Mouse (Mus musculus) MEL (cell line): Measurements from ENCODE around the gene Slc35d1. TPM values are rescaled to one million over a fixed set of nuclear protein-coding genes. Genes with fewer than 3 reads are reported as not detected.

Experiments
- DNase-seq: peaks from one replicate; pipeline ENCODE4 v3.0.0; 2011; ENCODE audit warnings: low read depth, low spot score
- H3K27ac ChIP-seq: 2 replicates; pipeline ENCODE4 v1.5.1; 2012; ENCODE audit warnings: low read depth, mild to moderate bottlenecking, control low read depth, low read length, moderate library complexity; ENCODE audit not compliant: control insufficient read depth
- H3K27me3 ChIP-seq, 2 experiments: fragments of 150-350 bp in 1 of 2; sonication (generic) in 1 of 2; 2 replicates each; pipeline ENCODE4 v1.6.1; 2012; ENCODE audit warnings: low read length in 2 of 2, mild to moderate bottlenecking in 2 of 2, improper control_type of control experiment in 1 of 2, moderate library complexity in 1 of 2; ENCODE audit not compliant: insufficient read depth in 2 of 2, control insufficient read depth in 1 of 2
- H3K36me3 ChIP-seq, 2 experiments: 2 replicates each; pipeline ENCODE4 v1.6.1; 2012 to 2014; ENCODE audit warnings: low read length in 2 of 2, improper control_type of control experiment in 1 of 2, inconsistent platforms in 1 of 2, mild to moderate bottlenecking in 1 of 2; ENCODE audit not compliant: insufficient read depth in 2 of 2, control insufficient read depth in 1 of 2
- H3K4me1 ChIP-seq, 2 experiments: fragments of 150-350 bp in 1 of 2; sonication (generic) in 1 of 2; 2 replicates each; pipeline ENCODE4 v1.6.1; 2012; ENCODE audit warnings: low read length in 2 of 2, improper control_type of control experiment in 1 of 2, mild to moderate bottlenecking in 1 of 2; ENCODE audit not compliant: insufficient read depth in 2 of 2, control insufficient read depth in 1 of 2
- H3K4me3 ChIP-seq, 2 experiments: fragments of 150-350 bp in 1 of 2; sonication (generic) in 1 of 2; 2 replicates each; pipeline ENCODE4 v1.5.1; 2012; ENCODE audit warnings: low read depth in 2 of 2, low read length in 2 of 2, mild to moderate bottlenecking in 2 of 2, moderate library complexity in 2 of 2, control low read depth in 1 of 2, improper control_type of control experiment in 1 of 2; ENCODE audit not compliant: control insufficient read depth in 1 of 2, insufficient read depth in 1 of 2
- H3K79me2 ChIP-seq: 2 replicates; pipeline ENCODE4 v1.6.1; 2012; ENCODE audit warnings: mild to moderate bottlenecking, low read length, moderate library complexity; ENCODE audit not compliant: control insufficient read depth, poor library complexity, insufficient read depth
- H3K9ac ChIP-seq: 2 replicates; pipeline ENCODE4 v1.6.1; 2012; ENCODE audit warnings: low read depth, mild to moderate bottlenecking, control low read depth, low read length, moderate library complexity; ENCODE audit not compliant: control insufficient read depth, poor library complexity, severe bottlenecking
- H3K9me3 ChIP-seq: fragments of 150-350 bp; sonication (generic); replicated peaks from 2 replicates; pipeline ENCODE4 v1.6.1; 2012; ENCODE audit warnings: mild to moderate bottlenecking, low read length, improper control_type of control experiment, moderate library complexity; ENCODE audit not compliant: insufficient read depth
- CHD2 ChIP-seq: IDR thresholded peaks from 2 replicates; pipeline ENCODE4 v1.6.1; 2011; ENCODE audit warnings: low read length, improper control_type of control experiment
- CTCF ChIP-seq, 3 experiments: IDR thresholded peaks in 2 of 3; conservative IDR thresholded peaks in 1 of 3; 2 replicates each; pipeline ENCODE4 v1.5.1; 2011 to 2012; ENCODE audit warnings: low read length in 3 of 3, low read depth in 2 of 3, mild to moderate bottlenecking in 2 of 3, improper control_type of control experiment in 1 of 3, inconsistent platforms in 1 of 3, mixed read lengths in 1 of 3, moderate library complexity in 1 of 3; ENCODE audit not compliant: control insufficient read depth in 1 of 3, insufficient read depth in 1 of 3, poor library complexity in 1 of 3, severe bottlenecking in 1 of 3
- ELF1 ChIP-seq: IDR thresholded peaks from 2 replicates; pipeline ENCODE4 v1.6.1; 2014; ENCODE audit warnings: low read depth, mild to moderate bottlenecking, inconsistent platforms, low read length, improper control_type of control experiment, moderate library complexity
- ETS1 ChIP-seq: IDR thresholded peaks from 2 replicates; pipeline ENCODE4 v1.6.1; 2012; ENCODE audit warnings: low read depth, mild to moderate bottlenecking, inconsistent platforms, low read length, improper control_type of control experiment, moderate library complexity
- GATA1 ChIP-seq: IDR thresholded peaks from 2 replicates; pipeline ENCODE4 v1.6.1; 2011; ENCODE audit warnings: low read depth, low read length, improper control_type of control experiment
- HCFC1 ChIP-seq: IDR thresholded peaks from 2 replicates; pipeline ENCODE4 v1.6.1; 2012; ENCODE audit warnings: low read depth, mild to moderate bottlenecking, inconsistent platforms, low read length, improper control_type of control experiment, moderate library complexity
- JUND ChIP-seq: IDR thresholded peaks from 2 replicates; pipeline ENCODE4 v1.6.1; 2011; ENCODE audit warnings: low read depth, mild to moderate bottlenecking, improper control_type of control experiment, low read length
- MAX ChIP-seq: IDR thresholded peaks from 2 replicates; pipeline ENCODE4 v1.6.1; 2011; ENCODE audit warnings: low read length, improper control_type of control experiment
- MXI1 ChIP-seq: IDR thresholded peaks from 2 replicates; pipeline ENCODE4 v1.6.1; 2011; ENCODE audit warnings: mild to moderate bottlenecking, low read depth, low read length, improper control_type of control experiment
- NELFE ChIP-seq: IDR thresholded peaks from 2 replicates; pipeline ENCODE4 v1.6.1; 2011; ENCODE audit warnings: low read depth, low read length, improper control_type of control experiment
- POLR2AphosphoS5 ChIP-seq: IDR thresholded peaks from 2 replicates; pipeline ENCODE4 v1.6.1; 2012; ENCODE audit warnings: low read depth, borderline replicate concordance, mild to moderate bottlenecking, inconsistent platforms, low read length, moderate library complexity, mixed read lengths
- SMC3 ChIP-seq: IDR thresholded peaks from 2 replicates; pipeline ENCODE4 v1.6.1; 2011; ENCODE audit warnings: low read depth, low read length, improper control_type of control experiment
- ZC3H11A ChIP-seq: IDR thresholded peaks from 2 replicates; pipeline ENCODE4 v1.6.1; 2012; ENCODE audit warnings: low read depth, mild to moderate bottlenecking, inconsistent platforms, low read length, improper control_type of control experiment
- ZMIZ1 ChIP-seq: IDR thresholded peaks from 2 replicates; pipeline ENCODE4 v1.6.1; 2012; ENCODE audit warnings: low read depth, mild to moderate bottlenecking, inconsistent platforms, low read length, improper control_type of control experiment, moderate library complexity
- ZNF384 ChIP-seq: IDR thresholded peaks from 2 replicates; pipeline ENCODE4 v1.6.1; 2012; ENCODE audit warnings: low read depth, mild to moderate bottlenecking, inconsistent platforms, low read length, improper control_type of control experiment
- polyA plus RNA-seq, 2 experiments: library from polyadenylated mRNA; stranded (reverse) in 1 of 2; unstranded in 1 of 2; fragments of >175 nt in 1 of 2; fragments of >200 nt in 1 of 2; gene quantifications; 2 replicates each; pipeline versions ENCODE4 v1.2.1 to v1.2.4; 2012; ENCODE audit warnings: low replicate concordance in 2 of 2, low read depth in 1 of 2; ENCODE audit not compliant: insufficient read length in 2 of 2, insufficient read depth in 1 of 2, missing spikeins in 1 of 2
- total RNA-seq: library from RNA; depleted of rRNA; stranded (reverse); fragments of 300-350 nt; gene quantifications from 2 replicates; pipeline ENCODE4 v1.2.3, GENCODE M21; 2012

Slc35d1 gene
- total and polyA plus RNA-seq, 3 experiments = 5.0 to 33.7 (median 10.0) TPM

GRCm38 (mm10) chr4:103249436-103250085 is 34.6 kb upstream of the Slc35d1 start (continued):
- no peak for TF ChIP-seq ZC3H11A
- TF ChIP-seq ZNF384 = no peak
- TF ChIP-seq ETS1 = peak; percentile 54; the same call in 1 of the 2 replicates
- TF ChIP-seq MXI1 = no peak
- TF ChIP-seq POLR2AphosphoS5 = no peak
- no peak for TF ChIP-seq SMC3
- no peak for TF ChIP-seq CTCF (IDR thresholded peaks at IDR 0.05 in 2 of 3, conservative IDR thresholded peaks at IDR 0.05 in 1 of 3; ENCODE audit: control insufficient read depth in 1 of 3, insufficient read depth in 1 of 3, low read depth in 2 of 3, low read length in 3 of 3, poor library complexity in 1 of 3, severe bottlenecking in 1 of 3)
- TF ChIP-seq JUND = no peak
- TF ChIP-seq MAX = no peak

DNA sequence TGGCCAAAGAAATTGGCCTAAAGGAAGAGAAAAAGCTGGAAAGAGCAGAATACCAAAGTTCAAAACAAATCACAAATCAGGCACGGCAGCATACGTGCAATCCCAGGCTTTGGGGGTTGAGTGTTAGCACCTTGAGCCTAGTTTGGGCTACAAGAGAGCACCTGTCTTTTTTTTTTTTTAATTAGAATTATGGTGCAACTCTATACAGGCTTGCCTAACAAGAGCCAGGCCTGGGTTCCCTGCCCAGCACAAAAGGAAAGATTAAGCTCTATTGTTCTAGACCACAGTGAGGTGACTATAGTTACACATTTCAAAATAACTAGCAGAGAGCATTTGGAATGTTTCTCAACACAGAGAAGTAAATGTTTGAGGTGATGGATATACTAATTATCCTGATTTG is 32.8 kb upstream of the Slc35d1 start:
- TF ChIP-seq ZMIZ1 = no peak
- H3K27me3 ChIP-seq = no peaks in the 10 kb centered on the region
- H3K9me3 ChIP-seq = no peaks in the 10 kb centered on the region
- H3K4me3 ChIP-seq = no peak overlapping the region
- no peak for DNase-seq
- H3K9ac ChIP-seq = no peak overlapping the region
- peaks cover 0 to 7% of the 10 kb centered on the region in 2 experiments; a peak in 2 of 4 replicates for H3K36me3 ChIP-seq
- no peak overlapping the region for H3K27ac ChIP-seq
- peaks cover 1 to 7% of the 10 kb centered on the region in 2 experiments; a peak in 2 of 4 replicates for H3K4me1 ChIP-seq
- H3K79me2 ChIP-seq = no peaks in the 10 kb centered on the region

DNA sequence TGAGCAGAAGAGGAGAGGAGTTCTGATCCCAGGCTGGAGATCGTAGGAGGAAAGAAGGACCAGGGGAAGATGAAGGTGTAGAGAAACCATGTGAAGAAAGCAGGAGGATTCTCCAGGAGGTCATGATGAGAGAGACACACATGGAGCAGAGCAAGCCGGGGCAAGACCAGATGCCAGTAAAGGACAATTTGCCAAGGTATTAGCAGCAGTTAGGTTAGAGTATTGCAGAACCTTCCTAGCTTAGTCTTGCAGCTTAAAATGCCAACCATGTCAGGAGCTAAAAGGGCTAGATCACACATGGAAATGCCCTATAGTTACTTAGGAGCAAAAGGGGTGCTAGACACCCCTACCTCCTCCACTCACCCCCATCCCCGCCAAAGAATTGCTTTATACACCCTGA is 32.3 kb upstream of the Slc35d1 start:
- no peak for DNase-seq
- Histone ChIP-seq H3K36me3 (peaks cover 0 to 7% of the 10 kb centered on the region in 2 experiments; a peak in 2 of 4 replicates), H3K4me3 (no peak overlapping the region), H3K27ac (no peak overlapping the region), H3K27me3 (no peaks in the 10 kb centered on the region), H3K79me2 (no peaks in the 10 kb centered on the region), H3K9ac (no peak overlapping the region), H3K4me1 (peaks cover 1 to 7% of the 10 kb centered on the region in 2 experiments; a peak in 2 of 4 replicates), H3K9me3 (no peaks in the 10 kb centered on the region)
- no peak for TF ChIP-seq ZMIZ1
- no peak for TF ChIP-seq GATA1
- no peak for TF ChIP-seq CHD2
- no peak for TF ChIP-seq HCFC1
- TF ChIP-seq ELF1 = no peak
- no peak for TF ChIP-seq NELFE
